ENCODE assay signal across 26 mouse cellular contexts in genomic region chr11:46810511-46810910, GRCm38 (mm10). TPM values are rescaled to one million over a fixed set of nuclear protein-coding genes. Genes with fewer than 3 reads are reported as not detected.
"Had no signal": no experiment of that assay in that cellular context is flagged by ENCODE, and none has a peak within 500 bp of the region (broad histone marks: within the 10 kb centered on the region; RNA-seq: fewer than 3 reads in every experiment).

Gene Timd4, plus strand, starts transcription at chr11:46810800.

- ATAC-seq: midbrain, embryonic 13.5 days; midbrain, embryonic 16.5 days had no signal

- H3K27me3 ChIP-seq: kidney, embryonic 15.5 days; limb, embryonic 12.5 days; limb, embryonic 15.5 days; liver, embryonic 13.5 days; midbrain, embryonic 13.5 days; neural tube, embryonic 13.5 days; stomach, embryonic 15.5 days had no signal

- H3K4me3 ChIP-seq: kidney, embryonic 15.5 days; limb, embryonic 12.5 days; limb, embryonic 15.5 days; liver, embryonic 13.5 days; midbrain, embryonic 10.5 days; midbrain, embryonic 13.5 days; myocyte; neural tube, embryonic 13.5 days; stomach, embryonic 15.5 days had no signal

- H3K4me1 ChIP-seq: kidney, embryonic 15.5 days; limb, embryonic 12.5 days; limb, embryonic 15.5 days; liver, embryonic 13.5 days; midbrain, embryonic 10.5 days; midbrain, embryonic 13.5 days; neural tube, embryonic 13.5 days; stomach, embryonic 15.5 days had no signal

- H3K9ac ChIP-seq: kidney, embryonic 15.5 days; limb, embryonic 12.5 days; limb, embryonic 15.5 days; liver, embryonic 13.5 days; midbrain, embryonic 13.5 days; neural tube, embryonic 13.5 days; stomach, embryonic 15.5 days had no signal

- H3K9me3 ChIP-seq: kidney, embryonic 15.5 days; limb, embryonic 15.5 days; liver, embryonic 13.5 days; midbrain, embryonic 10.5 days; neural tube, embryonic 13.5 days; stomach, embryonic 15.5 days had no signal

- H3K36me3 ChIP-seq: kidney, embryonic 15.5 days; limb, embryonic 12.5 days; limb, embryonic 15.5 days; liver, embryonic 13.5 days; midbrain, embryonic 10.5 days; midbrain, embryonic 13.5 days; neural tube, embryonic 13.5 days; stomach, embryonic 15.5 days had no signal

- H3K4me2 ChIP-seq: kidney, embryonic 15.5 days; limb, embryonic 12.5 days; limb, embryonic 15.5 days; liver, embryonic 13.5 days; midbrain, embryonic 13.5 days; neural tube, embryonic 13.5 days; stomach, embryonic 15.5 days had no signal

- H3K27ac ChIP-seq: kidney, embryonic 15.5 days; limb, embryonic 12.5 days; limb, embryonic 15.5 days; liver, embryonic 13.5 days; midbrain, embryonic 10.5 days; midbrain, embryonic 13.5 days; neural tube, embryonic 13.5 days; stomach, embryonic 15.5 days had no signal

- DNase-seq: kidney, adult 11 months; kidney, adult 8-10 months; kidney, postnatal 10 days; kidney, postnatal 4 days; left cerebral cortex, postnatal 4 days; liver, embryonic 13.5 days; lung, adult 2 months; lung, postnatal 14 days; lung, postnatal 4 days; retina, postnatal 1 day; right cerebral cortex, postnatal 25 days; thymus, postnatal 25 days had no signal

RNA-seq across cellular contexts. Expression of gene Timd4, which starts in this region (rescaled TPM):
- total RNA-seq: layer of hippocampus, adult 18-20 months; layer of hippocampus, postnatal 14 days; left cerebral cortex, postnatal 14 days; left cerebral cortex, postnatal 4 days; monocyte, adult 5-6 weeks; neutrophil, adult 5-6 weeks had no signal
- polyA plus RNA-seq: limb, embryonic 12.5 days; midbrain, embryonic 10.5 days; myocyte had no signal
